Mouse (Mus musculus): ENCODE data around the gene Stx6. TPM values are rescaled to one million over a fixed set of nuclear protein-coding genes. Genes with fewer than 3 reads are reported as not detected.

Gene Stx6
- polyA plus RNA-seq, 1 experiment from 2014 or later: 124 TPM

DNA sequence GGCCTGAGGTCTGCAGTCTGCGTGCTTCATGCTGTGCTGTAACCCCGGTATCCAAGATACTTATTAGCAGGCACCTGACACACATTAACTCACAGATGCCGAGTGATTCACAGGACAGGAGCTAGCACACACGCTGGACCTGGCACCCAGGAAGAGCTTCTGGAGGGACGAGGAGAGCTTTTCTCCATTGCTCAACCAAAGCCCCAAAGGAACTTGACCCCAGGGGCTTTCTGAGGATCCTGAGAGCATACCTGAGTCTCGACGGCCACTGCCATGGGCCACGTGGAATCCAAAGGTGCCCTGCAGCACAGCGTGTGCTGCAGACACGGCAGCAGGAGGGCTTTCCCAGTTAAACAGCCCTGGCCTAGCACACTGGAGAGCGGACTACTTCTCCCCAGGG lies 57.8 kb downstream of the Stx6 start:
- Histone ChIP-seq H3K4me1 (ENCODE audit: control insufficient read depth, insufficient read depth, low read length) (peaks cover 47% of the 10 kb centered on the region), H3K27ac (replicated peaks; ENCODE audit: low read depth, low read length) (no peak overlapping the region), H3K36me3 (ENCODE audit: control insufficient read depth, insufficient read depth, low read length) (no peaks in the 10 kb centered on the region), H3K4me3 (replicated peaks; ENCODE audit: low read depth, low read length) (no peak overlapping the region), H3K4me2 (ENCODE audit: low read length) (no peak overlapping the region), H3K27me3 (ENCODE audit: control insufficient read depth, insufficient read depth, low read length) (no peaks in the 10 kb centered on the region), H3K9me3 (ENCODE audit: control insufficient read depth, low read length) (no peaks in the 10 kb centered on the region), H3K9ac (replicated peaks; ENCODE audit: low read length) (no peak overlapping the region)
- 81% methylated on average over 11 of the region's 11 CpGs for WGBS
- ATAC-seq (ENCODE audit: low FRiP score, low TSS enrichment): no peak
- no peak for DNase-seq

DNA sequence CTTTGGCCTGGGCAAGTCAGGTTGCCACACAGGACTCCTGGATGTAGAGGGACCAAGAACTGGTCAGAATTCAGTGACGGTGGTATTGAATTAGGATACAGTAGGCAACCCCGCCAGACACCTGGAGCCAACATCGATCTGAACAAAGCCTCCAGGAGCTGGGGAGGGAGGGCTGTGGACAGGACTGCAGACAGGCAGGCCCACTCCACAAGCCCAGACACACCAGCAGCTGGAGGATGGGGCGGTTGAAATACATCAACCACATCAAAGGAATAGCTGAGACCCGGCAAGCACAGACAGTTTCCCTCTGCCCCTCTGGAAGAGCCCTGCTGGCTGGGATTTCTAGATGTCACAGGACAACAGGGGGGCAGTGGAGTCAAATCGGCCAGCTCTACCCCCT lies 58.3 kb downstream of the Stx6 start:
- Histone ChIP-seq H3K27me3 (ENCODE audit: control insufficient read depth, insufficient read depth, low read length) (no peaks in the 10 kb centered on the region), H3K4me2 (ENCODE audit: low read length) (no peak overlapping the region), H3K27ac (replicated peaks; ENCODE audit: low read depth, low read length) (no peak overlapping the region), H3K9ac (replicated peaks; ENCODE audit: low read length) (no peak overlapping the region; the same call in 1 of the 2 replicates), H3K36me3 (ENCODE audit: control insufficient read depth, insufficient read depth, low read length) (no peaks in the 10 kb centered on the region), H3K4me3 (replicated peaks; ENCODE audit: low read depth, low read length) (no peak overlapping the region), H3K4me1 (ENCODE audit: control insufficient read depth, insufficient read depth, low read length) (peaks cover 48% of the 10 kb centered on the region), H3K9me3 (ENCODE audit: control insufficient read depth, low read length) (no peaks in the 10 kb centered on the region)
- ATAC-seq (ENCODE audit: low FRiP score, low TSS enrichment) (no peak), DNase-seq (no peak)
- 65% methylated on average over 6 of the region's 6 CpGs for WGBS

DNA sequence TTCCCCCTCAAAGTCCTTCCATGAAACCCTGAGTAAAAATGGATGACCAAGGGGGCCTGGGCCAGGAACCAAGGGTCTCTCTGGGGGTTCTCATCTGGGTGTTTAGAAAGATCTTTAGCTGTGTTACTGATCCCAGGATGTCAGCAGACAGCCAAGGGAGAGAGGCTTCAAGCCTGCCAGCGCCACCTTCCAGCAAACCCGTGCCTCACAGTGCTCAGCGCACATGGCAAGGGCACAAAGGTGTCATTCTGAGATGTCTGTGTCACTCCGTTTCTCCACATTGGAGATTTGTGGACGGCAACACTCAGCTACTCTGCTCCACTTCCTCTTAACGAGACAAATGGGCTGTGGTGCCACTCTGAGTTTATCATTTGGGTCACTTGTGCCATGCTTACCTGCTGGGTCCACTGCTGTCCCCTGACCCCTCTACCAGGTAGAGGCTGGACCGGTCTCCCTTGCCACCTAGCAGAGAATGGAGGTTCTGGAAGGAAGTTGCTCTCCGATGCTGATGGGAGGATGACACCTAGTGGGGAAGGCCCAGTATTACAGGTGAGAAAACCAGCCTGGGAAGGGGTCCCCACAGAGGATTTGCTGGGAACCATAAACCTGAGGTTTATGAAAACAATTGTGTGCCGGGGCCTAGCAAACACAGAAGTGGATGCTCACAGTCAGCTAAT lies 59.5 kb downstream of the Stx6 start:
- H3K4me2 ChIP-seq (ENCODE audit: low read length): no peak overlapping the region
- H3K9ac ChIP-seq (replicated peaks; ENCODE audit: low read length): no peak overlapping the region
- H3K9me3 ChIP-seq (ENCODE audit: control insufficient read depth, low read length): no peaks in the 10 kb centered on the region
- no peaks in the 10 kb centered on the region for H3K27me3 ChIP-seq (ENCODE audit: control insufficient read depth, insufficient read depth, low read length)
- no peaks in the 10 kb centered on the region for H3K36me3 ChIP-seq (ENCODE audit: control insufficient read depth, insufficient read depth, low read length)
- ATAC-seq (ENCODE audit: low FRiP score, low TSS enrichment) (no peak), DNase-seq (peak; percentile 84)
- peaks cover 41% of the 10 kb centered on the region for H3K4me1 ChIP-seq (ENCODE audit: control insufficient read depth, insufficient read depth, low read length)
- H3K4me3 ChIP-seq (replicated peaks; ENCODE audit: low read depth, low read length): no peak overlapping the region
- 57% methylated on average over 9 of the region's 9 CpGs for WGBS
- no peak overlapping the region for H3K27ac ChIP-seq (replicated peaks; ENCODE audit: low read depth, low read length)

DNA sequence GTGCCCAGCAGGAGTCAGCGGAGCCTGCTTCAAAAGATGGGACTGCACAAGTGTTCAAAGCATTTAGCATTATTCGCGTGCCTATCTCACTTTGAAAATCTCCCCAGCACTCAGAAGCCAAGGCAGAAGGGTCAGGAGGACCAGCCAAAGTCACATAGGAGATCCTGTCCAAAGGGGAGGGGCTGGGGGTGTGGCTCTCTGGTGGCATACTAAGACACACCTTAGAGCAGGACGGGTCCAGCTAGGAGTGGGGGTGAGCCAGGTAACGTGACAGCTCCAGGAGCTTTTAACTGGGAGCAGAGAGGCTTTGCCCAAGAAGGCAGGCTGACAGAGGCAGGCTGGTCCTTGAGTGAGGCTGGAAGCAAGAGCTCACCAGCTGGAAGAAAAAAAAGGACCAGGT lies 60.4 kb downstream of the Stx6 start:
- Histone ChIP-seq H3K4me3 (replicated peaks; ENCODE audit: low read depth, low read length) (no peak overlapping the region), H3K4me2 (ENCODE audit: low read length) (no peak overlapping the region), H3K9me3 (ENCODE audit: control insufficient read depth, low read length) (no peaks in the 10 kb centered on the region), H3K9ac (replicated peaks; ENCODE audit: low read length) (no peak overlapping the region), H3K27ac (replicated peaks; ENCODE audit: low read depth, low read length) (no peak overlapping the region), H3K27me3 (ENCODE audit: control insufficient read depth, insufficient read depth, low read length) (no peaks in the 10 kb centered on the region), H3K36me3 (ENCODE audit: control insufficient read depth, insufficient read depth, low read length) (no peaks in the 10 kb centered on the region), H3K4me1 (ENCODE audit: control insufficient read depth, insufficient read depth, low read length) (peaks cover 34% of the 10 kb centered on the region)
- 78% methylated on average over 5 of the region's 5 CpGs for WGBS
- ATAC-seq (ENCODE audit: low FRiP score, low TSS enrichment): no peak
- DNase-seq: no peak

DNA sequence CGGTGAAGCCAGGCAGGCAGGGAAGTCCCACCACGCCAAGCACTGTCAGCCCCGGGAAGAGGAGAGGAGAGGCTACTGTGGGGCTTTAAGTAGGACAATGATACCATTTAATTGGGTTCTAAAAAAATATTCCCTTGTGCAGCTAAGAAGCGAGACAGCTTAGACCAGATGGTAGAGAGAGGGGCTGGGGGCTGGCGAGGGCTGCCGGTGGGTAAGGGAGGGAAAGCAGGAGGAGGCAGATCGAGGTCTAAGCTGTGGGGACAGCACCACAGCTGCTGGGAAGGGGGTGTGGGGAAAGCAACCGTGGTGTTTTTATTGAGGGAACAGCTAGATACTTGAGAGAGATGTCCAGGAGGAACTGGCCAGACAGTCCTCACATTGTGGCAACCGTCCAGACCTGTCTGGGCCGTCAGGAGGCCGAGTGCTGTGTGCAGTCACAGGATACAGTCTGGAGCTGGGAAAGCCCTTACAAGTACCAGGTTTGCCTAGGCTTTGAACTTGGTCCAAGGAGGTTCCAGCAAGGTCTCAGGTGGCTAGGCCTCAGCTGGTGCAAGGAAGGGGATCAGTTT lies 63.7 kb downstream of the Stx6 start:
- DNase-seq (no peak), ATAC-seq (ENCODE audit: low FRiP score, low TSS enrichment) (no peak)
- peaks cover 19% of the 10 kb centered on the region for H3K4me1 ChIP-seq (ENCODE audit: control insufficient read depth, insufficient read depth, low read length)
- H3K27ac ChIP-seq (replicated peaks; ENCODE audit: low read depth, low read length): peak overlapping the region; percentile 67
- H3K4me3 ChIP-seq (replicated peaks; ENCODE audit: low read depth, low read length): no peak overlapping the region
- 35% methylated on average over 11 of the region's 11 CpGs for WGBS
- peak overlapping the region; percentile 16; the same call in 1 of the 2 replicates for H3K9ac ChIP-seq (replicated peaks; ENCODE audit: low read length)
- no peaks in the 10 kb centered on the region for H3K9me3 ChIP-seq (ENCODE audit: control insufficient read depth, low read length)
- H3K36me3 ChIP-seq (ENCODE audit: control insufficient read depth, insufficient read depth, low read length): no peaks in the 10 kb centered on the region
- no peak overlapping the region for H3K4me2 ChIP-seq (ENCODE audit: low read length)
- no peaks in the 10 kb centered on the region for H3K27me3 ChIP-seq (ENCODE audit: control insufficient read depth, insufficient read depth, low read length)

DNA sequence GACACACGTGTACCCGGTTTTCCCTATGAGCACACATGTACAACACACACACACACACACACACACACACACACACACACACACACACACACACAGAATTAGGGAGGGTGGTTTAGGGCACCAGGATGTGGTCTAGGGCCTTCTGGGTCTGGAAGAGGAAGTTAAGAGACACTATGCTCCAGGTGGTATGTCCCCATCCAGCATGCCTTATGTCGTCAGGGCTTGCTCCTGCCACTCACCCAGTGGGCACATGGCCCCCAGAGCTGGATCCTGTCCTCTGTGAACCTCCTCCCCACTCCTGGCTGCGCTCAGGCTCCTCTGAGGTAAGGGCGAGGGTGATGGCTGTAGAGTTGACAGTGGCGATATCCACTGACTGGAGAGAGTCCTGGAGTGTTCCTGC lies 64.5 kb downstream of the Stx6 start:
- Histone ChIP-seq H3K4me2 (ENCODE audit: low read length) (no peak overlapping the region), H3K27me3 (ENCODE audit: control insufficient read depth, insufficient read depth, low read length) (no peaks in the 10 kb centered on the region), H3K4me3 (replicated peaks; ENCODE audit: low read depth, low read length) (no peak overlapping the region), H3K36me3 (ENCODE audit: control insufficient read depth, insufficient read depth, low read length) (no peaks in the 10 kb centered on the region), H3K9ac (replicated peaks; ENCODE audit: low read length) (no peak overlapping the region), H3K4me1 (ENCODE audit: control insufficient read depth, insufficient read depth, low read length) (peaks cover 18% of the 10 kb centered on the region), H3K27ac (replicated peaks; ENCODE audit: low read depth, low read length) (no peak overlapping the region), H3K9me3 (ENCODE audit: control insufficient read depth, low read length) (no peaks in the 10 kb centered on the region)
- 93% methylated on average over 6 of the region's 6 CpGs for WGBS
- ATAC-seq (ENCODE audit: low FRiP score, low TSS enrichment) (no peak), DNase-seq (no peak)

DNA sequence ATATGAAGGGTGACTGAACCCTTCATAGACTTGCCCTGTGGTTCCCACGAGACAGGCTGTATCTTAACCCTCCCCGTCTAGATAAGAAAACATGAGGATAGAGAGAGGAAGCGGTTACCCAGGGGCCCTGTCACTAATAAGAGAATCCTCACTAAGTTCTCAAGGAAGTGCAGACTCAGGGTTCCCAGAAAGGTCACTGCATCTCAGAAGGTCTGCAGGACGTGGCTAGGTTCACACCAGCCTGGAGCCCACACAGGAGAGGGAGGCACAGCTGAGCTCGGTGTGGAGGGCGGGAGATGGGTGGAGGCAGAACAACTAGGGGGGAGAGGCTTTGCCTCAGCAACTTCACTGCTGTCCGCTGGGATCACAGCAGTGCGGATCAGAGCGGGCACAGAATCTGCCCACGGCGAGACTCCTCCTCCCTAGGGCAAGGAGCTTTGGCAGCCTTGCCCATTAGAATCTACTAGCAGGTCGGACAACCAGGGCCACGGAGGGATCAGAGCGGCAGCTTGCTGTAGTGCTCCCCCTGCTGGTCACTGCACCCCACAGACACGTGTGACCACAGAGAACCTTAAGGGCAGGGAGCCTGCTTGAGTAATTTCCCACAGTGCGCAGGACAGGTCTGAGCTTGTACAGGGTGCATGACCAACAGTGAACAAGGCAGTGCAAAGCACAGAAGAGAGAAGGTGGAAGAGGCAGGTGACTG lies 65.5 kb downstream of the Stx6 start:
- peaks cover 25% of the 10 kb centered on the region for H3K4me1 ChIP-seq (ENCODE audit: control insufficient read depth, insufficient read depth, low read length)
- H3K4me3 ChIP-seq (replicated peaks; ENCODE audit: low read depth, low read length): no peak overlapping the region
- DNase-seq: peak; percentile 90

DNA sequence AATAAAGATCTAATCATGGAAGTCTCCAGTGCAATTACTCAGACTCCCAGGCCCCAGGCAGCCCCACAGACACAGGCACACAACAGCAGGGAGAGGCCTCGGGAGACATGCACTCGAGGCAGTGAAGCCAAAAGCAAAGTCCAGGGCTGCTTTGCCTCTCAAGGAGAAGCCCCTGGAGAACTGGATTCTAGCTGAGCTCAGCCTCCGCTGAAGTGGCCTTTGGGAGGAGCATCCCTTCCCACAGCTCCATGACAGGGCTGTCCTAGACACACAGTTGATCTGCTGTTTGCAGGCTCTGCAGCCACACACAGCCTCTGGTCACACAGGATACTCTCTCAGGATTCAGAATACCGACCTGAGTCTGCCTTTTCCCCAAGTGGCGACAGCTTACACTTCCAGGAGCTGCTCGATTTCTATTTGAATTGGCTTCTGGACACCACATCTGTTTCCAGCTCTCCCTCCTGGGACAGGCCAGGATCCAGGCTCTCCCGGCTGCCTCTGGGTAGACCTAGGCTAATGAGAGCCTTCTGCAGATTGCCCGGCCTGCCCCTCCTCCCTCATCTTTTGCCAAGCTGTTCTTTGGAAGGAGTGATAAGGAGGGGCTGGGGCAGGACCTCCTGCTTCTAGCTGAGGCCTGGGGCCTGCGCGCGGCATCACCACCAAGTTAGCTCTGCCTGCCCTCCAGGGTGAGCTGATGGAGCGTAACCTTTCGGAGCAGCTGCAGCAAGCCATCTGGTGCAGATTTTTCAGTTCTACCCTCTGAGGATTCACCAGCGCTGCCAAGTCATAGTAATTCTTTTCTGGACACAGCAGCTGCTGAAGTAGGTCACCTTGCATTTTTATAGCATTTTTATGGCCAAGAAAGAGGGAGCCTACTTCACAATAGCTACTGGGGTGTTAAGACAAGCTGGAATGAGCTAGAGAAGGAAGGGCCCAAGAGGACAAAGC lies 71.2 kb downstream of the Stx6 start:
- Histone ChIP-seq H3K4me1 (ENCODE audit: control insufficient read depth, insufficient read depth, low read length) (peaks cover 49% of the 10 kb centered on the region), H3K4me2 (ENCODE audit: low read length) (no peak overlapping the region), H3K9ac (replicated peaks; ENCODE audit: low read length) (no peak overlapping the region), H3K4me3 (replicated peaks; ENCODE audit: low read depth, low read length) (no peak overlapping the region), H3K27me3 (ENCODE audit: control insufficient read depth, insufficient read depth, low read length) (no peaks in the 10 kb centered on the region), H3K9me3 (ENCODE audit: control insufficient read depth, low read length) (no peaks in the 10 kb centered on the region), H3K36me3 (ENCODE audit: control insufficient read depth, insufficient read depth, low read length) (no peaks in the 10 kb centered on the region), H3K27ac (replicated peaks; ENCODE audit: low read depth, low read length) (peak overlapping the region; percentile 83)
- peak; percentile 76 for DNase-seq
- ATAC-seq (ENCODE audit: low FRiP score, low TSS enrichment): peak; percentile 77
- WGBS: 9% methylated on average over 14 of the region's 14 CpGs

More for the DNA sequence above, 65.5 kb downstream of the Stx6 start:
- Histone ChIP-seq H3K27me3 (ENCODE audit: control insufficient read depth, insufficient read depth, low read length) (no peaks in the 10 kb centered on the region), H3K9me3 (ENCODE audit: control insufficient read depth, low read length) (no peaks in the 10 kb centered on the region), H3K27ac (replicated peaks; ENCODE audit: low read depth, low read length) (no peak overlapping the region), H3K9ac (replicated peaks; ENCODE audit: low read length) (no peak overlapping the region), H3K4me2 (ENCODE audit: low read length) (no peak overlapping the region), H3K36me3 (ENCODE audit: control insufficient read depth, insufficient read depth, low read length) (no peaks in the 10 kb centered on the region)
- WGBS: 27% methylated on average over 16 of the region's 16 CpGs
- ATAC-seq (ENCODE audit: low FRiP score, low TSS enrichment): peak; percentile 75

Measured in midbrain, embryonic 14.5 days (tissue).